Mouse (Mus musculus) megakaryocyte progenitor cell, adult 5-6 weeks (primary cell): Measurements from ENCODE around the gene Mbnl2. TPM values are rescaled to one million over a fixed set of nuclear protein-coding genes. Genes with fewer than 3 reads are reported as not detected.
A peak's percentile ranks its signal among the peaks of the same experiment; 100 is the strongest.

ENCODE experiments used
- ATAC-seq: replicated peaks from 2 replicates; pipeline ENCODE4 v1.8.0; 2016; ENCODE audit warnings: mild to moderate bottlenecking, moderate TSS enrichment, inconsistent platforms; ENCODE audit not compliant: poor library complexity
- total RNA-seq, 2 experiments: library from RNA; stranded (forward) in 1 of 2; stranded (reverse) in 1 of 2; fragments of 157-497, 149-512 nt in 1 of 2; fragments of 200-1000 nt in 1 of 2; gene quantifications; 2 replicates each; pipeline versions ENCODE4 v1.2.3 to v1.2.4; 2015 to 2017

Mbnl2 gene
- total RNA-seq, 2 experiments from 2014 or later = 63.2 to 97.8 TPM

DNA sequence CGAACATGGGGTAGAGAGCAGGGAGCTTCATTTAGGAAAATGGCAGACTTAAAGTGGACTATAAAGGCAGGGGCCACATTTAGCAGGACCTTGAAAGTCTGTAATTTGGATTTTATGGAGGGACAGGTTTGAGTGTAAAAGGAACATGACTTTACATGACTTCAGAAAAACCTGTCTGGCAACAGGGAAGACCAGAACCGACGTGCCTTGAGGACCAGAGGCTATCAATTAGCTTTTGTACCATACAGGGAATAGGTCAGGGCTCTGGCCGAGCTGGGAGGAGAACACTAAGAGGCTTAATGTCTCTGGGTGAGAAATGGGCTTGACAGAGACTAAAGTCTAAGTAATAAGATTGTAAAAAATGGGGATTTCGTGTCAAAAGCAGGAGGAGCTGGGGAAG, 1.7 kb upstream of the Mbnl2 start:
- ATAC-seq = no peak

DNA sequence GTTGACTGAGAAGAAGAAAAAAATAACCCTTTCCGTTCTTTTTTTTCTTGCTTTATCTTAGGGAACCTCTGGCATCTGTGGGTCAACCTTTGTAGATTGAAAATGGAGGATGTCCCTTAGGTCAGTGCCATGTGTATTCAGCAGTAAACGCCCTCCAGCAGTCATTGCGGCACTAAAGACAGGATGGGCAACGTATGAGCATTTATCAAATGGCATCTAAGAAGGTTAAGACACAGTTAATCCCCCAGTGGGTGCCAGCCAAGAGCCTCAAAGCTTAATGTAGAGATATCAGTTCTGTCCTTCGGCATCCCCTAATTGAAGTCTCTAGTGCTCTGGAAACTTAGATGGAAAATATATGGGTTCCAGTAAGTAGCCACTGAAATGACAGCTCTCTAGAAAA, 723 bp upstream of the Mbnl2 start:
- ATAC-seq = no peak

DNA sequence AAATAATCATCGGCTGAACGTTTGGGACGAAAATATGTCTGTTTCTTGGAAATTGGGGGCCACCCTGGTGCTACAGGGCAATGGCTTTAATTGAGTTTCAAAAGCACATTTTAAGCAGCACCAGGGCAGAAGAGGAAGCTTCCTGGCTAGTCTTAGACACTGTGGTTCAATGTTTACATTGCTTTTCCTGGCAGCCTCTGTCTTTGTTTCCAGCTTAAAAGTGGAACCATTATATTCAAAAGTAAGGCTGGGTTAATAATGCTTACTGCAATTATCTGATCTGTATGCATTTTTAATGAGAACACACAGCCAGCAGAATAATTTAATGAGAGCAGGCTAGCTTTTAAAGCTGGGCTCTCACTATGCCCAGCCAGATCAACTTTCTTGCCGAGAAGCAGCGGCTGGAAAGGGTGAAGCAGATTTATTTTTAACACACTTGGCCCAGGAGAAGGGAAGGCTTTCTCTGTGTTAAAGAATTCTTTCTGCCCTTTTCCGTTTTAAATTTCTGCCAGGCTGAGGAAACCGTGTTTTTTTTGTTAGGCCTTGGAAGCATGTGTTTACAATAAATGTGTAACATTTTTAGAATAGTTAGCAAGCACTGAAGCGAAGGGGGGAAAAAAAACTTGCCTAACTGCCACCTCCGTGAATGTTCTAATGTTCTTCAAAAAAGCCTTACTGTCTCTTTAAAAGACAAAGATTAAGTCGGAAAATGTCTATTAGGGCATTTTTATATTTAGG, 1.0 kb downstream of the Mbnl2 start:
- ATAC-seq = no peak

DNA sequence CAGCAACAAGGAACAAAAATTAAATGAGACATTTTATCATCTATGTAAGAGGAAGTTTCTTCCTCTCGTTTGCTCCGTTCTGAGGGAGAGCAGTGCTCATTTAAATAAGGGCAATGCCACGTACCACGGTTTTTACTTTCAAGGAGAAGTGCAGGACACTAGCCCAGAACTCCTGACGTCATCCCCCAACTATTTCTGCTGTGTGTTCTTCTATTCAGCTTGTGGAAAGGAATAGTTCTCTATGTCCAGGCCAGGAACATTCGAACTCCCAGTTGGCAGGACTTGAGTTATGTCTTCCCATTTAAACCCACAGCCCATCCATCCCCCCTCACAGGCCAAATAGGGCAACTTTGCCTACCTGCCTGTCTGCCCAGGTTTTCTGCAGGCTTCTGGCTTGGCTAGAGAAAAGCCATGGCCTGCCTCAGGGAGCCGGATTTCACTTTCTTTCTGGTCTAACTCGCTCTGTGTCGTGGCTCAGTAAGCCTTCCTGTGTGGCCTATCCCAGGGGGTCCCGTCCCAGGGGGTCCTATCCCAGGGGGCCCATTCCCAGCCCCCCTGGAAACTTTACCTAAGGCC, 1.7 kb downstream of the Mbnl2 start:
- peak; percentile 33 for ATAC-seq

DNA sequence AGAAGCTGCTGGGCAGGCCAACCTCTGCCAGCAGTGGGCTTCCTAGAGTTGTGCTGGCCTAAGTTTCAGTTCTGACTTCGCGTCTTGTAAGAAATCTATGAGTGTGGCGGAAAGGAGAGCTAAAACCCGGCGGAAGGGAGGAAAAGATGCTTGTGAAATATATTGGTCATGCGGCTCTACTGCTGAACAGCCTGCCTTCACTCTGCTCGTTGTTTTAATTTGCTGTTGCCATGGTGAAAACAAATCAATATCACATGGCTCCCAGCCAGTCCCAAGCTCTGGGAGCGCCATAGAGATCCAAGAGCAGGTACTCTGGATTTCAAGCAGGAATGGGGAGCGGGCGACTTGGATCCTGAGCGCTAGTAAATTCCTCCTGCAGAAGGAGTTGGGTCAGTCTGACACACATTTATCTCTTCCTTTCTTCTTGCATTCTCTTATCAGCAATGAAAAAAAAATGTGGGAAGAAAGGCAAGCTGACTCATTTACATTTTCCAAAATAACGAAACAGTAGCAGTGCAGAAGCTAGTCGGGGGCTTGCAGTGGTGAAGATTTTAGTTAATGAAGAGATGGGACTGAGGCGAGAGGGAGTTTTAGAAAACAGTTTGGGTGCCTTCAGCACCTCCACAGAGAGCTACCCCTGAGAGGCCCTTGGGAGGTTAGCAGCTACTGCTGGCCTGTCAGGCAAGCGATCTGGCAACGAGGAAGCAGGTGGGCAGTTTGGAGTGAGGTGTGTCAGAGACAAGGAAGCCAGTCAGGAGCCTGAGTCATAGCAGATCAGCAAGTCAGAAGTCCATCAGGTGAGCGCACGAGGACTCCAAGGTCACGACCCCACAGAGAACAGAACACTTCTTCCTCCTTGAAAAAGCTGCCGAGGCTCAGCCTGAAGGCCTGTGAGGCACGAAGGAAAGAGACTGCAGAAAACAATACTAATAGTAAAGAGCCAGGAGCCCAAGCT, 3.1 kb downstream of the Mbnl2 start:
- peak; percentile 30 for ATAC-seq

DNA sequence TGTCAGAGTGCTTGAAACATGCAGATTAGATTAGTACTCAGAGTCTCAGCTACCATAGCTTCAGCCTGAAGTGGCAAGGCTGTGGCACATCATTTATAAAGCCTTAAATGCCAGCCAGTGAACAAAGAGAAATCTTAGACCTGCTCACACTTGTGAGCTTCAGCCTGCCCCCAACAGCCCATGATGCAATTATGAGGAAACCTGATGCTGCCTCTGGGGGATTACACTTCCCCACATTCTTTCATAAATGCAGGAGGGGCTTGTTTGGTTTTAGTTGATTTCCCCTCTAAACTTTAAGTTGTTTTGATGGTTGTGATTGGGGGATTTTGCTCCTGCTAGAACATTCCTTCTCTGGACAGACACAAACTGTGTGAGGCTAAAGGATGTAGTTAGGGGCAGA, 4.7 kb downstream of the Mbnl2 start:
- ATAC-seq = peak; percentile 11; the same call in 1 of the 2 replicates

DNA sequence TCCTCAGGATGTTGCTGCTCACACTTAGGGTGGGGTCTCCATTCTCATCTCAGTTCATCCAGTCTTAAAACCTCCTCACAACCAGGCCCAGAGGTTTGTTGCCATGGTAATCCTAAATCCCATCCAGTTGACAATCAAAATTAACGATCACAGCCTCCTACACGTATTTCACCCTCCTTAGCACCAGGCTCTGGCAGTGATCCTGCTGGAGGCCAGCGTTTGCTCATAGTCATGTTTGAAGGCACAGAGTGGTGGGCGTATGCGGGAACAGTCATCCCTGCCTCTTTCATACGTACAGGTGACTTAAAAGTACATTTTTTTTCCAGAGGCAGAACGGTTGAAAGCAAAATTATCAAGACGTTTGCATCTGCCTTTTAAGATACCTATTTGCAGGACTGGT, 8.3 kb downstream of the Mbnl2 start:
- no peak for ATAC-seq

DNA sequence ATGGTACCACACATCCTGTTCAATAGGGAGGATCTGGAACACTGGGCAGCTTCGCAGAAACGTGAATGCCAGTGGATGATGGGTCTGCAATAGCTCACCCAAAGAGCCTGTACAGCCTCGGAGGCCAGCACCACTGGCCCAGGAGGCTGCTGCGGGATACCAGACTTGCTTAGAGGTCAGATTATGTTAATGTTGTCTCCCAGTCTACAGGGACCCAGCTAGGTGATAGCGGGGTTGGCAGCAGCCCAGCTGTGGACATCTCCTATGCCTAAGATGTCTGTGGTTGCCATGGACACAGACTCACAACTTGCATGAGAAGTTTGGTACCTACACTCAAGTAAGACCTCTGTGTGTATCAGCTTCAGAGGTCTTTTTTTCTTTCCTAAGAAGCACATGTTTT, 9.0 kb downstream of the Mbnl2 start:
- ATAC-seq = no peak

DNA sequence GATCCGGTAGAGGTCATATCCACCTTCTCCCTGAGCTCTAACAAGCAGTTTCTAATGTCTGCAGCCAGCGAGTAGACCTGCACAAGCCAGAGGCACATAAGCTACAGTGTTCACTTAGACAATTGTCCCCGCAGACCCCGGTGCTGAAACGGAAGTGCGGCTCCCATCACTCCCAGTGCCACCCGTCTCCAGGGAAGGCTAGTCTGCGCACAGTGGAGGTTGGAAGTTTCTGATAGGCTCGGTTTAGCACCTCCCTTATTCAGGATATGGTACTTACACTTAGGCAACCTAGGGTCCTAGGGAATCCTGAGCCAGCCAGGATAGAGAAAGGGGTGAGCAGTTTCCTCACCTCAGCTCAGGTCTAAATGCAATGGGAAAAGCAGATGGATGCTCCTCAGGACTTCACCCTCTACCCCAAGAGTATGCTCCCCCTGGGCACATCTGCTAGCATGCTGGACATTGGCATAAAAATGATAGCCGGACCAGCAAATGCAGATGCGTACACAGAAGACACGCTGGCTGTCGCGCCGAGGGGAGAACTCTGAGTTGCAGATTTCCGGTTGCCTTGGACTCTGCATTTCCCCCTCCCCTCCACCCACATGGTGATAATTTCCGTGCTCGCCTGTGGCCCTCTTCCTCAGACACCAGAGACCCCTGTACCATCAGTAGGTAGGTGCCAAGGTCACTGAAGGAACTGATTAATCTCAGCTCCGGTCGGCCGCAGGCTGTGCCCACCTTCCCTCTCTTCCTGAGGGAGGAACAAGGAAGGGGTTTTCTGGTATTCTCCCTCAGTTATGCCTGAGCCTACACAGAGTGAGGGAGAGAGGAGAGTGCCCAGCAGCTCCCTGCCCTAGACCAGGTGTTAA, 11.9 kb downstream of the Mbnl2 start:
- peak; percentile 22 for ATAC-seq

DNA sequence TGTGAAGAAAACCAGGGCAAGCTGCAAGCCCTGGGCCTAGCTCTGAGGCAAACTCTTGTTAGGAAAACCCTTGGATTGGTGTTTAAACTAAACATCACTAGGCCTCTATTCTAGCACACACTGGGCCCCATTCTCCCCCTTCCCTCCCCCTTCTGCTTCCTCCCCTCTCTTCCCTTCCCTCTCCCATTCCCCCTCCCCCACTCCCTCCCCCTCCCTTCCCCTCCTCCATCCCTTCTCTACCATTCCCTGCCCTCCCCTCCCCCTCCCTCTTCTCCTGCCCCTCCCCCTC, 12.5 kb downstream of the Mbnl2 start:
- no peak for ATAC-seq

DNA sequence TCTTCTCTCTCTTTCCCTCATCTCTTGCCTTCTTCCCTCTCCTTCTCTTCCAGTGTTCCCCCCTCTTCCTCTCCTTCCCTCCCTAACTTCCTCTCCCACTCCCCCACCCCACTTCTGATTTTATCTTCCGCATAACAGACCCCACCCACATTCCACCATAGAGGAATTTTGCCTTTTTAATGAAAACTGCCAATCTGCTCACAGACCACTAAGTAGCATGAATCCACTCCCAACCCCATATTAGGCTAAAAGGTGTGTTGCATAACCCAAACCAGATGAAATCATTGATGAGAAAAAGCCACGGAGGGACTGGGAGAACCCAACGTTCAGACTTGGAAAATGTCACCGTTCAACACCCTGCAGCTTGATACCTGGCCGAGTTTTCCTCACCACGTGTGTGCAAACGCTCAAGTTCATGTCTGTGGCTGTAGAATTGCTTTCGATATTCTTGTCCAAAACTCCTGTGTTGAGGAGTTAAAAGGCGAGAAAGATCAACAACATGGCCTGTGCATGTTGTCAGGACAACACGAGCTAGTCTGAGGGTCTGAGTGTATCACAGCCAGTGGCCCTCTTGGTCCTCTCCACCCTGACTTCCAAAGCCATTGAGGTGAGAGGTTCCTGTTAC, 13.0 kb downstream of the Mbnl2 start:
- peak; percentile 17; the same call in 1 of the 2 replicates for ATAC-seq

DNA sequence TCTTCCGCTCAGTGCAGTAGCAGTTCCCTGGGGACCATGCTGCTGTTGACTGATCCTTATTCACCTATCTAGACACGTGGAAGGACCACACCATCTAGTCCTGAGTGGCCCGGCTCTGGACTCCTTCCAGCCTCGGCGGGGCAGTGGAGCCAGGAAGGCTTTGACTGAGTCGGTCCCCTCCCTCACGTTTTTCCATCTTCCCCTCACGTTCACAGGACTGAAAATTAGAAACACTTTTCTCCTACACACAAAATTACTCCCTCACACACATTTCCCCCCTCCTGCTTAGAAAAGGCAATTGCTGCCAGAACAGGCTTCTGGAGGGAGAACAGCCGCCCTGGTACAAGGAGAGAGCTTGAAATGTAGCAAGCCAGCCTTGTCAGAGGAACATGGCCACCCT, 13.6 kb downstream of the Mbnl2 start:
- ATAC-seq = no peak

DNA sequence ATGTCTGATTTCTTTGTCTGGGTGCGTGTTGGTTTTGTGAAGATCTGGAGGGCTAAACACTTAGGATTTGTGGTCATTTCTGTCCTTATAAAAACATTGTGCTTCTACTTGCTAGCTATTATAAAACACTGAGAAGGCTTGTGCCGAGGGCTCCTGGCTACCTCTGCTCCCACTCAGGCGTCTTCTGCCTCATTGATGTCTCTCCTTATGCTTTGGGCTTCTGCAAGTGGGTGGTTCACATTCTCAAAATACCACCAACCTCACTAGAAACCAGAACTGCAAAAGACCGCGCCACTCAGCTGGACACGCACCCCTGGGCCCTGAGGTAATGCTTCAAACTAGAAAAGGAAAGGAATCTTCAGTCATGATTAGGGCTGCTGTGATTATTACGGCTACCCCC, 14.1 kb downstream of the Mbnl2 start:
- ATAC-seq = no peak

DNA sequence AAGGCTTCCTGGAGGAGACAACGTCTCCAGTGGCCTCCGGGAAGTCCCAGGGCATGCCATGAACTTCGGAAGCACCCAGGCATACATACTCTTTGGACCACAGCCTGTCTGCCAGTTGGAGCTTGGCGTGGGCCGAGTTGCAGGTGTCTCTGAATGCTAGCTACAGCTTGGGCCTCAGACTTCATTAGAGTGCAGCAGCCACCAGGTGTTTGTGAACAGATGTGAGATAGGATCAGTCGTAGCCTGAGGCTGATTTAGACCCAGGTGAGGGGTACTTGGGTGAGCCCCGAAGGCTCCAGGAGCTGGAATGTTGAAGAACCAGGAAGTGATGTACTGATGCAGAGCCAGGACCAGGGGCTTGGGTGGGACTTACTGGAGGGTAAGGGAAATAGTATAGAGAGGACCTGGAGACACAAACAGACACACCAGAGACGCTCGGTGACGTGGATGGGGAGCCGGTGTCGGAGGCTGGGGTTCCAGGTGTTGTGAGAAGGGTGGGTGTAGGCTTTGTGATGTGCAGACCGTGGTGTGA, 15.8 kb downstream of the Mbnl2 start:
- ATAC-seq = no peak

DNA sequence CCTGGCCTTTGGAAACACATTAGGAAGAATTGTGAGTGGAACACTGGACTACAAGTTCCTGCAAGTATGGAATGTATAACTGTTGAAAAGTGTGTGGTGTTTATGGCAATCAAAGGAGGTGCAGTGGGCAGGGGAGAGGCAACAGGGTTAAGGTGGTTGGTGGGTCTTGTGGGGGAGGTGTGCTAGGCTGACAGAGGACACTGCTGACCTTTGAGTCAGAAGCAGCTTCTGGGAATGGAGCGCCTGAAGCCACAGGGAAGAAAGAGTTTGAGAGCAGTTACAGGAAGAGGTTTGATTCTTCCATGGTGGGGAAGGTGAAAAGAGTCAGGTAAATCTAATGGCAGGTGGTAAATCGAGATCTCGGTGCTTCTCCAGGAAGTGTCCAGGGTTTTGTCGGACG, 16.7 kb downstream of the Mbnl2 start:
- no peak for ATAC-seq

DNA sequence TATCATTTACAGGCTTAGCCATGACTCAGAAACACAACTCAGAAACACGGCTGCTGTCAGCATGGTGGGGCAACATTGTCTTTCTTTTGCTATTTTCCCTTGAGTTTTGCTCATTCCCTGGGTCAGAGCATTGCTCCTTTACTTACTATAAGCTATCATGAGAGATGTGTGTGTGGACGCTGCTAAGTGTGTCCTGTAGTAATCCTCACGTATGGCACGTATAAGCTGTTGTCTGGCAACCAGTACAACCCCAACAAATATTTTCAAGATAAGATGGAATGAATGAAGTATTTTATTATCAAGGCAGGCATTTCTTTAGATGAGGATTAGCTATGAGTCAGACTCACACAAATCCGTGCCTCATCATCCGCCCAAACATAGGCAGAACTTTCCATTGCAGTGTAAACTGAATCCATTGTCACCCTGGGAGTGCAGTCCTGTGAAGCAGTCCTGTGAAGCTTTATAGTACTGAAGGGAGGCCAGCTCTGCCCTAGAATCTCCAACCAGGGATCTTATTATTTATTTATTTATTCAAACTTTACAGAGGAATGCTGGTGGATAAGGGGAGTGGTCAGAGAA, 17.2 kb downstream of the Mbnl2 start:
- no peak for ATAC-seq

DNA sequence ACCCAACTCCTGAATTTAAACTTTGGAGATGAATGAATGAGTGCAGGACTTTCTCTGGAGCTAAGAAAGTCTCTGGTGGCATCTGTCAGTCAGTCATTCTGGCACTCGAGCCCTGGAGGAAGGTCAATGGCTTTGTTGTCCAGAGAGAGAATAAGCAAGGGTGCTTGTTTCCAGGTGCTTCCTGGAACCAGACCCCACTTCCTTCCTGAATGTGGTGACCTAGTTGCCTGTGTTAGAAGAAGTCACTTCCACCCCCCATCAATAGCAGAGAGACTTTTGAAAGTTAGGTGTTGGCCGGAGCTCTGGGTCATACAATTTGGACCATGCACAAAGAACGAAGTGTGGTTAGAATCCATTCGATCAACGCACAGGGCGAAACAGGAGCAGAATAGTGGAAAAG, 19.0 kb downstream of the Mbnl2 start:
- no peak for ATAC-seq

DNA sequence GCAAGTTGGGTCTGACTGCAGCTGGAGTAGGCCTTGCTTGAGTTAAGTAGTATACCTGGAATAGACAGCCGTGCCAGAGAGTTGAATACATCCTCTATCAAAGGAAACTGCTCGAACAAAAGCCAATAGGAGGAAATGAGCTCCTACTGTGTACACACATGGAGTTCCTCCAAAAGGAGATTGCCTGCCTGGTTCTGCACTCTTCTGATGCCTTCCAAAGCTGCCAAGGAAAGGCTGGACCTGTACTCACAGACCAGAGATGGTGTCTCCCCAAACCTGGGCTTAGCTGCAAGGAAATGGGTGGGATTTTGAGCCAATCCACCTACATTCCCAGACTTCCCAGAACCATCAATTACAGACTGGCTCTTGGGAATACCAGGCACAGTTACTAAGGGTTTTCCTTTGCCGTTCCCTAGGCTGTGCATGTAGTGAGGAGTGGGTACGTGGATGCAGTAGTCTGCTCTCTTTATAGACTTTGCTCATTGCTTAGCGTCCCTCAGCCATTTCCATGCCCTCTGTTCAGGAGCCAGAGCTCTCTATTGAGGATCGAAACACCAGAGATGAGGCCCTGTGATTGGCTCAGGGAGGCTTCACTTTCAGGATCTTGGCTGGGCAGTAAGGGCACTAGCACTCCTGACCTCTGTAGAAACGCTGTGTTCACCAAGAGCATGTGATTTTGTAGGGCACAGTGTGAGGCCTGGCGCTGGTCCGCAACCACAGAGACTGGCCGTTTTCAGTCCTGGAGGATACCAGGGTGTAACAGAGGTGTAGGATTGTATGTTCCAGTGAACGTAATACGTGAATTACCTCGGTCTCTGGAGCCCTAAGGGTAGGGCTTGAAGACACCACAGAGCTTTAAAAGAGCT, 20.1 kb downstream of the Mbnl2 start:
- ATAC-seq = no peak
